Mouse (Mus musculus): ENCODE measurements around the gene Slc38a3.

DNA sequence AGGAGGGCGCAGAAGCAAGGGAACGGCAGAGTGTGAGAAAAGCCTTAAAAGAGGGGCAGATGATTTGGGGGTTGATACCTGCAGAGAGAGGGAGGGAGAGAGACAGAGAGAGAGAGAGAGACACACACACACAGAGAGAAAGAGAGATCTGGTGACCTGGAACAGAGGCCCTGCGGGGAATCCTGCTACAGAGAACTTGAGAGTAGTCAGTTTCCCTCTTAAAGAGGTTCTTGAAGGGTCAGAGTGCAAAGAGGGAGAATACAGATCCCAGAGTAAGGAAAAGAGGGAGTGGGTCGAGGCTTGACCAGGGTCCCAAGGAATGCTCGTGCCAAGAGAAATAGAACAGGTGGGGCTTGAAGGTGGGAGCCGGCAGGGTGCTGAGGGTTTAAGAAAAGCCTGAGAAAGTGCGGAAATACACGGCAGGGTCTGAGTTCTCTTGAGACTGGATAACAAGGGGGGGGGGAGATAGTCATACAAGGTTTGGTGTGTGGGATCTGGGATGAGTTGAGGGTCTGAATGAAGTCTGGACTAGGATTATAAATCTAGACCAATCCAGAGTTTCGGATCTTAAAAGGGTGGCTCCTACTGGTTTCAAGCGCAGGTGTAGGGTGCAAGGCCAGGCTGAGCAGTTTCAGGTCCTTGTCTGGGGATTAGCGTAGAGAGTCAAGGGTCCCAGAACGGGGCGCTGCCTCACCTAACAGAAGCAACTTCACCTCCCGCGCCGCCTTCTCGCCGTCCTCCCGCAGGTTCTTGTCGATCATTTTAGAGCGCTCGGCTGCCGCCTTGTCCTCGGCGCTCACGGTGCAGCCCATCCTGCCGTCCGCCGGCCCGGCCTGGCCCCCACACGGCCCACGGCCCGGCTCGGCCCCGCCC lies 34.7 kb downstream of the Slc38a3 start:
- TF ChIP-seq EP300 (IDR thresholded peaks at IDR 0.05; ENCODE audit: low read depth) (no peak), CTCF (IDR thresholded peaks at IDR 0.05; ENCODE audit: low read depth) (no peak)

Data from heart, postnatal 0 days (tissue).